Mouse (Mus musculus): ENCODE measurements around the gene Podxl. TPM values are rescaled to one million over a fixed set of nuclear protein-coding genes. Genes with fewer than 3 reads are reported as not detected.
"Not testable (repeated sequence)": the region's sequence is repeated elsewhere in the genome, so short reads cannot be mapped to it uniquely, and the experiment has no call there.

The Podxl gene
- total RNA-seq, 2 experiments from 2014 or later: 13.3 to 15.7 TPM

- no peak for DNase-seq (ENCODE audit: extremely low spot score in 1 of 2, low spot score in 2 of 2)
- intact Hi-C loops (cut with DNase I): no loop called here
These were observed 12.4 kb upstream of the Podxl start for GRCm38 (mm10) chr6:31576151-31576550.

- no peak for DNase-seq (ENCODE audit: extremely low spot score in 1 of 2, low spot score in 2 of 2)
- intact Hi-C loops (cut with DNase I): no loop called here
These were observed 11.3 kb upstream of the Podxl start for GRCm38 (mm10) chr6:31575063-31575462.

- DNase-seq (ENCODE audit: extremely low spot score in 1 of 2, low spot score in 2 of 2): no peak
- intact Hi-C loops (cut with DNase I): no loop called here
These were observed 7.7 kb upstream of the Podxl start for GRCm38 (mm10) chr6:31571459-31571858.

- intact Hi-C loops (cut with DNase I): no loop called here
- no peak for DNase-seq (ENCODE audit: extremely low spot score in 1 of 2, low spot score in 2 of 2)
These were observed 4.4 kb upstream of the Podxl start for GRCm38 (mm10) chr6:31568070-31568595.

- DNase-seq (ENCODE audit: extremely low spot score in 1 of 2, low spot score in 2 of 2): no peak
- intact Hi-C loops (cut with DNase I): no loop called here
These were observed 3.4 kb upstream of the Podxl start for GRCm38 (mm10) chr6:31567200-31567599.

- no peak for DNase-seq (ENCODE audit: extremely low spot score in 1 of 2, low spot score in 2 of 2)
- intact Hi-C loops (cut with DNase I): no loop called here
These were observed 1.2 kb upstream of the Podxl start for GRCm38 (mm10) chr6:31564901-31565391.

GRCm38 (mm10) chr6:31564182-31564531, 376 bp upstream of the Podxl start:
- intact Hi-C loops (cut with DNase I): no loop called here
- no peak for DNase-seq (ENCODE audit: extremely low spot score in 1 of 2, low spot score in 2 of 2)

- DNase-seq (ENCODE audit: extremely low spot score in 1 of 2, low spot score in 2 of 2): no peak
- intact Hi-C loops (cut with DNase I): no loop called here
These were observed 1.3 kb downstream of the Podxl start for GRCm38 (mm10) chr6:31562371-31563080.

- intact Hi-C loops (cut with DNase I); DNase-seq (ENCODE audit: extremely low spot score in 1 of 2, low spot score in 2 of 2): not testable (repeated sequence)
These were observed 1.8 kb downstream of the Podxl start for GRCm38 (mm10) chr6:31561948-31562347.

GRCm38 (mm10) chr6:31560138-31560959, 3.4 kb downstream of the Podxl start:
- intact Hi-C loops (cut with DNase I): no loop called here
- no peak for DNase-seq (ENCODE audit: extremely low spot score in 1 of 2, low spot score in 2 of 2)

- intact Hi-C loops (cut with DNase I): no loop called here
- no peak for DNase-seq (ENCODE audit: extremely low spot score in 1 of 2, low spot score in 2 of 2)
These were observed 7.2 kb downstream of the Podxl start for GRCm38 (mm10) chr6:31556460-31557100.

- intact Hi-C loops (cut with DNase I): no loop called here
- DNase-seq (ENCODE audit: extremely low spot score in 1 of 2, low spot score in 2 of 2): no peak
These were observed 12.8 kb downstream of the Podxl start for GRCm38 (mm10) chr6:31550876-31551532.

GRCm38 (mm10) chr6:31549361-31550051, 14.3 kb downstream of the Podxl start:
- DNase-seq (ENCODE audit: extremely low spot score in 1 of 2, low spot score in 2 of 2): peak in 1 of 2 experiments; percentile 56
- intact Hi-C loops (cut with DNase I): no loop called here

- no peak for DNase-seq (ENCODE audit: extremely low spot score in 1 of 2, low spot score in 2 of 2)
- intact Hi-C loops (cut with DNase I): no loop called here
These were observed 19.5 kb downstream of the Podxl start for GRCm38 (mm10) chr6:31544318-31544717.

GRCm38 (mm10) chr6:31540018-31540417, 23.8 kb downstream of the Podxl start:
- intact Hi-C loops (cut with DNase I): no loop called here

GRCm38 (mm10) chr6:31538112-31538511, 25.7 kb downstream of the Podxl start:
- intact Hi-C loops (cut with DNase I): no loop called here
- no peak for DNase-seq (ENCODE audit: extremely low spot score in 1 of 2, low spot score in 2 of 2)

More at GRCm38 (mm10) chr6:31540018-31540417, 23.8 kb downstream of the Podxl start:
- DNase-seq (ENCODE audit: extremely low spot score in 1 of 2, low spot score in 2 of 2): no peak

- intact Hi-C loops (cut with DNase I): no loop called here
- no peak for DNase-seq (ENCODE audit: extremely low spot score in 1 of 2, low spot score in 2 of 2)
These were observed 26.6 kb downstream of the Podxl start for GRCm38 (mm10) chr6:31537193-31537592.

- DNase-seq (ENCODE audit: extremely low spot score in 1 of 2, low spot score in 2 of 2): no peak
- intact Hi-C loops (cut with DNase I): no loop called here
These were observed 29.1 kb downstream of the Podxl start for GRCm38 (mm10) chr6:31534705-31535104.

All from left cerebral cortex, postnatal 10 days (tissue).